Mouse (Mus musculus) heart, postnatal 36 days (tissue): Measurements from ENCODE around the gene Myt1. TPM values are rescaled to one million over a fixed set of nuclear protein-coding genes. Genes with fewer than 3 reads are reported as not detected.

Experiments
- total RNA-seq, 2 experiments: library from RNA; stranded (reverse); gene quantifications; 2 replicates each; pipeline ENCODE4 v1.2.3; 2021

The Myt1 gene
- total RNA-seq, 2 experiments from 2014 or later, result not detected

Other genes with a start within 250 kb of the Myt1 start
- gene Dnajc5, start 242.8 kb upstream of the Myt1 start, total RNA-seq, result 10 to 100 TPM; 58.4 to 68.6 TPM
- 10 to 100 TPM; 36.6 to 47.4 TPM for gene Uckl1, start 178.4 kb upstream of the Myt1 start, total RNA-seq
- 10 to 100 TPM; 36.0 to 38.3 TPM for gene Prpf6, start 171.5 kb upstream of the Myt1 start, total RNA-seq
- gene Zfp512b, start 170.5 kb upstream of the Myt1 start, total RNA-seq, result 10 to 100 TPM; 16.6 to 18.0 TPM
- gene Samd10, start 164.1 kb upstream of the Myt1 start, total RNA-seq, result 1 to 10 TPM; 2.3 to 2.4 TPM
- gene Gm29797, start 106.3 kb upstream of the Myt1 start, total RNA-seq, result not detected
- 10 to 100 TPM; 34.4 to 64.4 TPM for gene Sox18, start 91.7 kb upstream of the Myt1 start, total RNA-seq
- gene Tcea2, start 83.0 kb upstream of the Myt1 start, total RNA-seq, result 1 to 10 TPM; 6.1 to 7.3 TPM
- gene Rgs19, start 69.4 kb upstream of the Myt1 start, total RNA-seq, result 1 to 10 TPM; 5.7 to 7.2 TPM
- gene Lkaaear1, start 64.9 kb upstream of the Myt1 start, total RNA-seq, result not detected
- gene Oprl1, start 48.3 kb upstream of the Myt1 start, total RNA-seq, result not detected
- 10 to 100 TPM; 64.6 to 69.4 TPM for gene Pcmtd2, start 74.5 kb downstream of the Myt1 start, total RNA-seq
- gene Polr3k, start 101.0 kb downstream of the Myt1 start, total RNA-seq, result 10 to 100 TPM in 1 of 2 experiments, 1 to 10 TPM in 1; 9.2 to 11.6 TPM
- not detected for gene Gm14496, start 227.8 kb downstream of the Myt1 start, total RNA-seq